Mouse (Mus musculus): ENCODE measurements around the gene Npb. TPM values are rescaled to one million over a fixed set of nuclear protein-coding genes. Genes with fewer than 3 reads are reported as not detected.

Npb gene
- polyA plus RNA-seq, 1 experiment from 2014 or later, result 2.2 TPM

GRCm38 (mm10) chr11:120574278-120574600, 34.0 kb upstream of the Npb start:
- Histone ChIP-seq H3K4me3 (peak overlapping the region; percentile 80), H3K27me3 (no peaks in the 10 kb centered on the region), H3K27ac (peak overlapping the region; percentile 47), H3K4me1 (peaks cover 35% of the 10 kb centered on the region), H3K36me3 (peaks cover 44% of the 10 kb centered on the region), H3K4me2 (peak overlapping the region; percentile 72), H3K9ac (no peak overlapping the region), H3K9me3 (no peaks in the 10 kb centered on the region)
- ATAC-seq (ENCODE audit: insufficient number of reproducible peaks, low FRiP score, low TSS enrichment, low read depth), result no peak
- 39% methylated on average over 5 of the region's 5 CpGs for WGBS

- Histone ChIP-seq H3K4me3 (no peak overlapping the region), H3K27ac (0 out of 2 replicates have a peak overlapping the region, but pooled peaks have one; percentile 47)
- ATAC-seq (ENCODE audit: insufficient number of reproducible peaks, low FRiP score, low TSS enrichment, low read depth), result no peak
Measured at GRCm38 (mm10) chr11:120575046-120575445, 33.2 kb upstream of the Npb start.

GRCm38 (mm10) chr11:120575940-120576339, 32.3 kb upstream of the Npb start:
- ATAC-seq (ENCODE audit: insufficient number of reproducible peaks, low FRiP score, low TSS enrichment, low read depth), result no peak
- Histone ChIP-seq H3K4me2 (no peak overlapping the region), H3K27ac (no peak overlapping the region), H3K27me3 (no peaks in the 10 kb centered on the region), H3K4me3 (no peak overlapping the region), H3K9me3 (no peaks in the 10 kb centered on the region), H3K36me3 (peaks cover 38% of the 10 kb centered on the region), H3K9ac (no peak overlapping the region), H3K4me1 (peaks cover 42% of the 10 kb centered on the region)

More at GRCm38 (mm10) chr11:120575046-120575445, 33.2 kb upstream of the Npb start:
- Histone ChIP-seq H3K36me3 (peaks cover 47% of the 10 kb centered on the region), H3K4me1 (peaks cover 43% of the 10 kb centered on the region), H3K9ac (no peak overlapping the region), H3K9me3 (no peaks in the 10 kb centered on the region), H3K27me3 (no peaks in the 10 kb centered on the region), H3K4me2 (no peak overlapping the region)
- 72% methylated on average over 2 of the region's 2 CpGs for WGBS

GRCm38 (mm10) chr11:120576365-120576981, 31.8 kb upstream of the Npb start:
- H3K36me3 ChIP-seq, result peaks cover 33% of the 10 kb centered on the region
- H3K27me3 ChIP-seq, result no peaks in the 10 kb centered on the region
- H3K4me1 ChIP-seq, result peaks cover 37% of the 10 kb centered on the region
- ATAC-seq (ENCODE audit: insufficient number of reproducible peaks, low FRiP score, low TSS enrichment, low read depth), result no peak
- H3K9ac ChIP-seq, result no peak overlapping the region
- no peak overlapping the region for H3K4me2 ChIP-seq
- 91% methylated on average over 3 of the region's 3 CpGs for WGBS
- H3K9me3 ChIP-seq, result no peaks in the 10 kb centered on the region
- no peak overlapping the region for H3K4me3 ChIP-seq
- H3K27ac ChIP-seq, result no peak overlapping the region

- 84% methylated on average over 7 of the region's 7 CpGs for WGBS
- peaks cover 33% of the 10 kb centered on the region for H3K36me3 ChIP-seq
- no peak overlapping the region for H3K4me2 ChIP-seq
- peak overlapping the region; percentile 27; the same call in 1 of the 2 replicates for H3K27ac ChIP-seq
- no peak overlapping the region for H3K4me3 ChIP-seq
- peaks cover 40% of the 10 kb centered on the region for H3K4me1 ChIP-seq
- no peaks in the 10 kb centered on the region for H3K27me3 ChIP-seq
- no peak overlapping the region for H3K9ac ChIP-seq
- H3K9me3 ChIP-seq, result no peaks in the 10 kb centered on the region
- no peak for ATAC-seq (ENCODE audit: insufficient number of reproducible peaks, low FRiP score, low TSS enrichment, low read depth)
Measured at GRCm38 (mm10) chr11:120577211-120578023, 30.9 kb upstream of the Npb start.

- no peak overlapping the region for H3K9ac ChIP-seq
- peaks cover 33% of the 10 kb centered on the region for H3K36me3 ChIP-seq
- no peaks in the 10 kb centered on the region for H3K9me3 ChIP-seq
- H3K27ac ChIP-seq, result peak overlapping the region; percentile 27; the same call in 1 of the 2 replicates
- no peak overlapping the region for H3K4me2 ChIP-seq
- no peak overlapping the region for H3K4me3 ChIP-seq
- no peaks in the 10 kb centered on the region for H3K27me3 ChIP-seq
- peaks cover 40% of the 10 kb centered on the region for H3K4me1 ChIP-seq
- 78% methylated on average over 10 of the region's 10 CpGs for WGBS
- ATAC-seq (ENCODE audit: insufficient number of reproducible peaks, low FRiP score, low TSS enrichment, low read depth), result no peak
Measured at GRCm38 (mm10) chr11:120578024-120578693, 30.1 kb upstream of the Npb start.

- 0 out of 2 replicates have a peak overlapping the region, but pooled peaks have one; percentile 70 for H3K4me2 ChIP-seq
- ATAC-seq (ENCODE audit: insufficient number of reproducible peaks, low FRiP score, low TSS enrichment, low read depth), result no peak
- 78% methylated on average over 11 of the region's 11 CpGs for WGBS
- no peak overlapping the region for H3K4me3 ChIP-seq
- no peaks in the 10 kb centered on the region for H3K27me3 ChIP-seq
- H3K9me3 ChIP-seq, result no peaks in the 10 kb centered on the region
- H3K9ac ChIP-seq, result no peak overlapping the region
- peaks cover 34% of the 10 kb centered on the region for H3K36me3 ChIP-seq
- 0 out of 2 replicates have a peak overlapping the region, but pooled peaks have one; percentile 27 for H3K27ac ChIP-seq
- peaks cover 40% of the 10 kb centered on the region for H3K4me1 ChIP-seq
Measured at GRCm38 (mm10) chr11:120578694-120579243, 29.5 kb upstream of the Npb start.

GRCm38 (mm10) chr11:120579316-120580107, 28.8 kb upstream of the Npb start:
- Histone ChIP-seq H3K36me3 (peaks cover 39% of the 10 kb centered on the region), H3K27ac (peak overlapping the region; percentile 95), H3K4me1 (peaks cover 36% of the 10 kb centered on the region), H3K9me3 (no peaks in the 10 kb centered on the region), H3K4me2 (peak overlapping the region; percentile 70), H3K9ac (no peak overlapping the region; the same call in 1 of the 2 replicates), H3K4me3 (peak overlapping the region; percentile 83), H3K27me3 (no peaks in the 10 kb centered on the region)
- ATAC-seq (ENCODE audit: insufficient number of reproducible peaks, low FRiP score, low TSS enrichment, low read depth), result no peak
- WGBS, result 60% methylated on average over 15 of the region's 15 CpGs

GRCm38 (mm10) chr11:120580190-120580589, 28.1 kb upstream of the Npb start:
- peak overlapping the region; percentile 90 for H3K9ac ChIP-seq
- peaks cover 33% of the 10 kb centered on the region for H3K4me1 ChIP-seq
- H3K27ac ChIP-seq, result peak overlapping the region; percentile 95
- no peaks in the 10 kb centered on the region for H3K9me3 ChIP-seq
- ATAC-seq (ENCODE audit: insufficient number of reproducible peaks, low FRiP score, low TSS enrichment, low read depth), result no peak
- H3K4me3 ChIP-seq, result peak overlapping the region; percentile 83
- H3K27me3 ChIP-seq, result no peaks in the 10 kb centered on the region
- H3K36me3 ChIP-seq, result peaks cover 39% of the 10 kb centered on the region
- H3K4me2 ChIP-seq, result peak overlapping the region; percentile 70
- WGBS, result 52% methylated on average over 7 of the region's 7 CpGs

GRCm38 (mm10) chr11:120580871-120581331, 27.4 kb upstream of the Npb start:
- Histone ChIP-seq H3K4me3 (peak overlapping the region; percentile 83), H3K4me1 (peaks cover 33% of the 10 kb centered on the region), H3K27ac (peak overlapping the region; percentile 95), H3K4me2 (peak overlapping the region; percentile 70), H3K27me3 (no peaks in the 10 kb centered on the region), H3K9me3 (no peaks in the 10 kb centered on the region), H3K9ac (peak overlapping the region; percentile 90), H3K36me3 (peaks cover 41% of the 10 kb centered on the region)
- peak; percentile 41; the same call in 1 of the 2 replicates for ATAC-seq (ENCODE audit: insufficient number of reproducible peaks, low FRiP score, low TSS enrichment, low read depth)
- WGBS, result under 1% methylated on average over 34 of the region's 44 CpGs

Measured in limb, embryonic 15.5 days (tissue).